Mouse (Mus musculus): ENCODE measurements around the gene Nav2.

DNA sequence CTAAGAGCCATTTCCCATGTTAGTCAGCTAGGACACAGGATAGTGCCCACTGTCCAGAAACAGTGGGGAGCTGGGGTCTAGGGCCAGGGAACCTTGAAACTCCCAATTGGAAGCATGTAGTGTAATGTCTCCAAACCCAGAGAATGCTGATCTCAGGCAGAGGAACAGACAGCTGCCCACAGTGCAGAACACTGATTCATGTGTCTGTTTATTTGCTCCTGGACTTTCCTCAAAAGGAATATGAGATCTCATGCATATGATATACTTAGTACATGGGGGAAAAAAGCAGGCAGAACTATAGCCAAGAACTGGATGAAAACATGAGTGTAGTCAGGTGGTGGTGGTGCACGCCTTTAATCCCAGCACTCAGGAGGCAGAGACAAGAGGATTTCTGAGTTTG lies 297.0 kb downstream of the Nav2 start:
- no peak for TF ChIP-seq CTCF (IDR thresholded peaks at IDR 0.05; ENCODE audit: low read depth)
- no peak for TF ChIP-seq EP300 (optimal IDR thresholded peaks at IDR 0.05)
